Mouse (Mus musculus) lung, adult 18-20 months (tissue): ENCODE data around the gene Dnah12.

Source experiments
- DNase-seq, 2 experiments: peaks; one replicate each; pipeline ENCODE4 v3.0.0; 2022; ENCODE audit warnings: mixed read lengths in 2 of 2

Dnah12 gene

DNA sequence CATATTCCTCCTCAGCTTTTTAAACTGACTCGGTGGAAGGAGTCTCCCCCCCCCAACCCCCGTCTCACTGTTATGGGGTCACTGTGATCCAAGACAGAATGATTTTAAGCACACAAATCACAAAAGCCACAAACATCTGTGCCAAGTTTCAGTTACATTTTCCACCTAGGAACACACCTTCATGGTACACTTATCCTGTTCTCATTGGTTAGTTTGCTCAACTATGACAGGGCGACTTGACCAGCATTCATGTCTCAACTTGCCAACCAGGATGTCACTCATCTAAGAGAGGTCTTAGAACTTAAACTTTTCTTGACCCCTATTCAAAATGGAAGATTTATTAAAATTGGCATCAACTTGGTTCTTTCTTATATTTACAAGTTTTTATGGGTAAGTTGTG lies 31.8 kb downstream of the Dnah12 start:
- DNase-seq: no peak

DNA sequence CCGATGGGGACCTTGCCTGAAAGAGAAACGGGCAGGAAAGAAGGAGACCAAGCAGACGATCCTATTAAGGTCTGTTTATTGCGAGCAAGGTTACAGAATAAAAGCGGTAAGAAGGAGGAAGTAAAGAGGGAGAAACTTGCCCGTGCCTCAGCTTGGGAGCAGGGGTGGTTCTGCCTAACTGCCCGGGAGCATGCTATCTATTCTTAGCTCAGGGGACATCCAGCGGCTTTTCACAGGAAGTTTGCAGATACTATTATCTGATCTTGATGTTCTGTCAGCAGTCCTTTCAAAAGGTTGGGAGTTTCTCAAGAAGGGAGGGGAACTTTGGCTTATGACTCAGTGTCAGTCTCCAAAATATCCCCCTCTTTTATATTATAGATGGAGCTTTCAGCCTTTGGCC lies 65.5 kb downstream of the Dnah12 start:
- peak; percentile 4 to 7 for DNase-seq

DNA sequence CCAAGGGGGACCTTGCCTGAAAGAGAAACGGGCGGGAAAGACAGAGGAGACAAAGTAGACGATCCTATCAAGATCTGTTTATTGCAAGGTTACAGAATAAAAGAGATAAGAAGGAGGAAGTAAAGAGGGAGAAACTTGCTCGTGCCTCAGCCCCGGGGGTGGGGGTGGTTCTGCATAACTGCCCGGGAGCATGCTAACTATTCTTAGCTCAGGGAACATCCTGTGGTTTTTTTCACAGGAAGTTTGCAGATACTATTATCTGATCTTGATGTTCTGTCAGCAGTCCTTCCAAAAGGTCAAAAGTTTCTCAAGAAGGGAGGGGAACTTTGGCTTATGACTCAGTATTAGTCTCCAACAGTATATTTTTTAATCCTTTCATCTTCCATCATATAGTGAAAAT lies 71.8 kb downstream of the Dnah12 start:
- peak; percentile 9 to 14 for DNase-seq

DNA sequence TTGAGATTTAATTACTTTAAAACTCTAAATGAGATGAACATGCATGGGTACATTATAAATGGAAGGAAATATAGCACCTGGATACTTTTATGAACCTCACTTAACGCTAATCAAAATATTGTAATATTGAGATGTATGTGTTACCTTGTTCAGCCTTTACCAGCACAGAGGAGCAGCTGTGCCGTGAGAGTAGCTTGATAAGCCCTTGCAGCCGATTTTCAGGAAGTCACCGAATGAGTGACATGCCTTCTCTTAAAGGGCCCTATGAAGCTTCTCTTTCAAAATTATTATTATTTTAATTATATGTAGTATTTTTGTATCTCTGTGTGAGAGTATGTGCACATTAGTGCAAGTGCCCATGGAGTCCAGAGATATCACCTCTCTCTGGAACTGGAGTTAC lies 75.1 kb downstream of the Dnah12 start:
- DNase-seq: no peak

DNA sequence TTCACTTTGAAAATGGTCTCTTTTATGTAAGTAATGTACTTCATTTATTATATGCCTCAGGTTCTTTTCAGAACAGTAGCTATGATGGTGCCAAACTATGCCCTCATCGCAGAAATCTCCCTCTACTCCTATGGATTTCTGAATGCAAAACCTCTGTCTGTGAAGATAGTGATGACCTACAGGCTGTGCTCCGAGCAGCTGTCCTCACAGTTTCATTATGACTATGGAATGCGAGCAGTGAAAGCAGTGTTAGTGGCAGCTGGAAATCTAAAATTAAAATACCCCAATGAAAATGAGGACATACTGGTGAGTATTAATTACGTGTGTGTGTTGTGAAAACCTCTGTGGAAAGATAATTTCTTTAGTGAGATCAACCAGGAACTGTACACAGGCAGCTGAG lies 80.5 kb downstream of the Dnah12 start:
- no peak for DNase-seq

DNA sequence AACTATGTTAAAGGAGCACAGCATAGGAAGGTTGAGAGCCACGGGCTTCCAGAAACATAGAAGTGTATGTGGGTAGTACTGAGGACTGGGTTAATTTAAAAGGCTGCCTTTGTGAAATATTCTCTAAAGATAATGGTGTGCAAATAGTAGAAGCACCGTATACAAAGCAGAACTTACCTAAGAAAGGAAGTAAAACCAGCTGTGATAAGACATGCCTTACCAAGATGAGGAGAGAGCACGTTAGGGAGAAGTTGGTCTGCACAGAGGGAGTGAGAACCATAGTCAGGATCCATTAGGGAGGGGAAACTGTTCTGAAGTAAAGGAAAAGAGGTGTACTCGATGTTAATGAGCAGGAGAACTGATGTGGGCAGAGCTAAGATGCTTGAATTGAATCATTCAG lies 90.7 kb downstream of the Dnah12 start:
- no peak for DNase-seq

DNA sequence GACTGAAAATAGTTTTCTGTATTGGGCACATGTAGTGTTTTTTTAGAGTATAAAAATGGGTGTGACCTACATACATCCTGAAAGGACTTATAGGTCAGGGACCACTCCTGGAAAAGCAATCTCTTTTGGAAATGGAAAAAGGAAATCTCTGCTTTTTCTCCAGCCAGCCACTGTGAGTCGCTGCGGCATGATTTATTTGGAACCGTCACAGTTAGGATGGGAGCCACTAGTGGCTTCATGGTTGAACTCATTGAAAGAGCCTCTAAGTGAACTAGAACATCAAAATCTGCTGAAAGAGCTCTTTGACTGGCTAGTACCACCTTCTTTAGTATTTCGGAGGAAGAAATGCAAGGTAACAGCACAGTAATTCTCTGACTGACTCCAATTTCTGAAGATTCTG lies 92.6 kb downstream of the Dnah12 start:
- DNase-seq: no peak

DNA sequence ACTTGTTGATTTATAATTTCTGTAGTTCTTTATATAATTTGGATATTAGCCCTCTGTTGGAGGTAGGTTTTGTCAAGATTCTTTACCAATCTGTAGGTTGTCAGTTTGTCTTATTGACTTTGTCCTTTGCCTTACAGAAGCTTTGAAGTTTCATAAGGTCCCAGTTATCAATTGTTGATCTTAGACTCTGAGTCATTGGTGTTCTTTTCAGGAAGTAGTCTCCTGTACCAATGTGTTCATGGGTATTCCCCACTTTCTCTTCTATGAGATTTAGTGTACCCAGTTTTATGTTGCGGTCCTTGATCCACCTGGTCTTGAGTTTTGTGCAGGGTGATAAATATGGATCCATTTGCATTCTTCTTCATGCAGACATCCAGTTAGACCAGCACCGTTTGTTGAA lies 101.4 kb downstream of the Dnah12 start:
- DNase-seq: no peak

DNA sequence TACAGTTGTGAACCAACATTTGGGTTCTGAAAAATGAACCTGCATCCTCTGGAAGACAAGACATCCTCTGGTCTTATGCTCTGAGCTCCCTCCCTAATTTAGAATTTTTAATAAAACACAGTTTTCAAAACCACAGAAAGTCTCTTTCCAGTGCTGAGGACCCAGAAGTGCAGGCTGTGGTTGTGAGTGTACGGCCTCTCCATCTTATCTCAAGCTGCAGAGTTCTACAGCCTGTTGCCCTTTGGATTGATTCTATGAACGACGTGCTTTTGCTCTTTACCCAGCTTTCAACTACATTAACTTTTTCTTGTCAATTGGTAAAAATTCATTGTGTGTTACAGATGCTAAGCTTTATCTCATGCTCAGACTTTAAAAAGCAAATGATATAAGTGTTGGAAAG lies 105.3 kb downstream of the Dnah12 start:
- DNase-seq: no peak

DNA sequence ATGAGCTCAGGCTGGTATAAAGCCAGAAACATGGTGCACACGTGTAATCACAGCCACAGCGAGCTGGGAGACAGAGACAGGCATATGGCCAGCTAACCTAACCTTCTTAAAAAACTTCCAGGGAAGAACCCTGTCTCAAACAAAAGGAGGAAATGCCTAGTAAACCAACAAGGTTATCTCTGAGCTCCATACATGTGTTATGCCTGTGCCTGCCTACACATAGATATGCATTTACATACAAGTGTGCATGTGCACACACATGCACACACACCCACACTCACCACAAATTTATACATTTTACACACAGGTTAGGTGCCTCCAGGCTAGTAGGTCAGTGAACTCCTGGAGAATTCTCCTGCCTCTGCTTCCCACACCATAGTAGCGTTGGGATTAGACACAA lies 106.2 kb downstream of the Dnah12 start:
- DNase-seq: no peak

DNA sequence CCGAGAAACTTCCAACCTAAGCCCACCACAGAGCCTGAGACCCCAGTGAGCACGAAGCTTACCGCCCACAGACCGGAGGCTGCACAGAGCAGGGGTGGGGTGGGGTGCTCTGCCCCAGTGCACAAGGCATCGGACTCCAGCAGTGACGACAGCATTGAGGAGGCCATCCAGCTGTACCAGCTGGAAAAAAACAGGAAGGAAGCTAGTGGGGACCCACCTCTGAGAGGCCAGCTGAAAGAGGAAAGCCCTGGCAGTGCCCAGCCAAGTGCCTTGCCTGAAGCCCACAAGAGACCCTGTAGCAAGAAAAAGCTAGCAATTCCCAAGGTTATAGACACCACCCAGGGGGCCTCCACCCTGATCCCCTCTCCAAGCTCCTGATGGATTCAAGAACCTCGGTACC lies 112.4 kb downstream of the Dnah12 start:
- peak in 1 of 2 experiments; percentile 5 for DNase-seq

DNA sequence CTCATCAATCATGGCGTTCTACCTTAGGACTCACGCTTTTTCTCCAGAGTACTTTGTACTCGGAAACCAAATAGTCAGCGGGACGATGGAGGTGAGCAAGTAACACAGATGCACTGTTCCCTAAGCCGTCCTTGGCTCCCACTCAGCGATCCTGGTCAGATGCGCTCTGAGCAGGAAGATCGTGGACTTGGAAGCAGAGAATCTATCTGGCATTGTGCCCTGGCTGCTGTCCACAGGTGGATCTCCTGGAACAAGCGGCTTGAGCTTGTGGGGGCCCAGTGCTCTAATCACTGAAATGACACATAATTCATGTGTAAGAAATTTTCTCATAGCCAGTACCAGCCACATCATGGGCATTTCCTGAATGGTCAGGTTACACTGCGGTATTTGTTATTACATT lies 119.7 kb downstream of the Dnah12 start:
- DNase-seq: no peak

DNA sequence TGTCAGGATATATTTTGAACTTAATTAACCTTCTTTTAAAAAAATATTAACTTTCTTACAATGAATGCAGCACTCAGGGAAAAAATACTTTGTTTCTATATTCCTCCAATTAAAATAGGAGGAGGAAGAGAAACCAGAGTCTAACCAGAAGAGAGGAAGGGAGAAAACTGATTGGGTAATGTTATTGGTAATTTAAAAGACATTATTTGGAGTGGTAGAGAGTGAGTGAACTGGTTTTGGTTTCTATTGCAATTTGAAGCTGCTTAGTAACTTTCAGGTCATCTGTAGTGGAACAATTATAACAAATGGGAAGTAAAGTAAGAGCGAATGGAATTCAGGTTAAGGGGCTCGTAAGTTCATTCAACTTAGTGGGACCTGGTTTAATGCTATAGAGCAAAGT lies 120.8 kb downstream of the Dnah12 start:
- DNase-seq: no peak

DNA sequence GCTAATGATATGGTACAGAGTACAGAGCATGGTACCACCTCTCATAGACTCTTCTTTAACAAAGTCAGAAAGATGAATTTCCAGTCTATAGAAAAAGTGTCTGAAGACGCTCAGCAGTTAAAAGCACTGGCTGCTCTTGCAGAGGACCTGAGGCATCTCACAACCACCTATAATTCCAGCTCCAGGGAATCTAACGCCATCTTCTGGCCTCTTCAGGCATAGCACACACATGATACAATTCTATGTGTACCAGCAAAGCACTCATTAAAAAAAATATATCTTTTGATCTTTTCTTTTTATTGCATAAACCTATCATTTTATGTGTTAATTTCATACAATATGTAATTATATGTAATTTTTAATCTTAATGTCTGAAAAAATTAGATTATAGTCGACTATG lies 121.8 kb downstream of the Dnah12 start:
- DNase-seq: no peak

DNA sequence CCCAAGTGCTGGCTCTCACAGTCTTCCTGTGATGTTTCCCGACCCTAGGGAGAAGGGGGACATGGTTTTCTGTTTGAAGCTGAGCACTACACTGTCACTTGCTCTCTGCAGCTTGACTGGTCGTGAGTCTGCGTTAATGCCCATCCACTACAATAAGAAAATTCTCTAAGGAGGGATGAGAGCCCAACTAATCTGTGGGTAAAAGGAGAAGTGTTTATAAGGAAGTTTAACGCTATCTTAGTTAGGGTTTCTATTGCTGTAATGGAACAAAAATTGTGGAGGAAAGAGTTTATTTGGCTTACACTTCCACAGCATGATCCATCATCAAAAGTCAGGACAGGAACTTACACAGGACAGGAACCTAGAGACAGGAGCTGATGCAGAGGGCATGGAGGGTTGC lies 123.7 kb downstream of the Dnah12 start:
- DNase-seq: no peak

DNA sequence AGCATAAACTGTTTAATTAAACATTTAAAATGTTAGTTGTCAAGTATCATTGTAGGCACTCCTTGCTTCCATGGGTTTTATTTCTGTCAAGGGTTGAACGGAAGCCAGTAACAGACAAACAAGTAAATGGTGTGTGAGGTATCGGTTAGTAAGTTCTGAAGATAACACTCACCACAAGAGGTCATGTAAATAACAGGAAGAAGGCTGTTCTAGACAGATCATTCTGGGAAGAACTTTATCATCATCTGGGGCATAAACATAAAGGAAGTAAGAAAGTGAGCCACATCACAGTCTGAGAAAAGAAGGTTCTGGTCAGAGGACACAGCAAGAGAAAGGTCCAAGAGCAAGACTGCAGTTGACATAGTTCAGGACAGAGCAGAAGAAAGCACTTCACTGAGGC lies 132.9 kb downstream of the Dnah12 start:
- DNase-seq: no peak

DNA sequence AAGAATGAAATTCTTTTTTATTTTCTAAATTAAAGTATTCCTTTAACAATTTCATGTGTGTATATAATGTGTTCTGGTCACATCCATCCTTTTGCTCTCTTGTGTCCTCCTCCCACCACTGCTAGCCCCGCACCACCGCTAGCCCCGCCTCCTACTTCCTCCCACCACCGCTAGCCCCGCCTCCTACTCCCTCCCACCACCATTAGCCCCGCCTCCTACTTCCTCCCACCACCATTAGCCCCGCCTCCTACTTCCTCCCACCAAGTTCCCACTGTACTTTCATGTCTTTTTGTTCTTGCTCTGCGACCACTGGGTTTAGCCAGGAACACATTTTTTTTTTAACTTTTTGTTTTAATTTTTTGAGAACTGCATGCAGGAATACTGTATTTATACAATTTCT lies 160.0 kb downstream of the Dnah12 start:
- DNase-seq: no peak

DNA sequence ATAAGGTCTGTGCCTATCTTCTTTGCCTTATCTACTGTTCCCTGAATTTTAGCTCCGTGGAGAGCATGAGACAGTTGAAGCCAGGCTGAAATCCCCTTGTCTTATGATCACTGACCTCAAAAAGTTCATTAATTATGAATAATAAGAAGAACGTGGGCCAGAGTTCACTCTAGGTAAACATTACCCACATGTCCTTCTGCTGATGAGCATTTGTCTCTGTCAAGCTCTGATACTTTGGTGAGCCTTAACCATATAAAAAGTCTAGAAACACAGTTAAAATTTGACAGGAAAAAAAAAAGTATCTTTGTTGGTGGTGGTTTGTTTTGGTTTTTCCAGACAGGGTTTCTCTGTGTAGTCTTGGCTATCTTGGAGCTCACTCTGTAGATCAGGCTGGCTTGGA lies 161.0 kb downstream of the Dnah12 start:
- no peak for DNase-seq

DNA sequence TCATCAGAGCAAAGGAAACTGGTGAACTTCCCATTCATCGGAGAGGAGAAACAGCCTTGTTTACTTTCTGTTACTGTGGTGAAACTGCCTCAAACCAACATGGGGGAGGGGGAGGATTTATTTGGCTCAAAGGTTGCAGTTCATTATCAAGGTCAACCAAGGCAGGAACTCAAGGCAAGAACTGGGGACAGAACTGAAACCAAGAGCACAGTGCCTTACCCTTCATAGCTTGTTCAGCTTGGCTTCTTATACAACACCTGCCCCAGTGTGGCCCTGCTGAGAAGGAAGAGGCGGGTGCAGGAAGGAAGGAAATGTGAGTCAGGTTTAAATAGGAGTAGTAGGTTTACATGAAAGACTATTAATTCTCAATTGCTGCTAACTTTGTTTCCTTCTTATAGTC lies 165.3 kb downstream of the Dnah12 start:
- DNase-seq: peak; percentile 20 to 30

DNA sequence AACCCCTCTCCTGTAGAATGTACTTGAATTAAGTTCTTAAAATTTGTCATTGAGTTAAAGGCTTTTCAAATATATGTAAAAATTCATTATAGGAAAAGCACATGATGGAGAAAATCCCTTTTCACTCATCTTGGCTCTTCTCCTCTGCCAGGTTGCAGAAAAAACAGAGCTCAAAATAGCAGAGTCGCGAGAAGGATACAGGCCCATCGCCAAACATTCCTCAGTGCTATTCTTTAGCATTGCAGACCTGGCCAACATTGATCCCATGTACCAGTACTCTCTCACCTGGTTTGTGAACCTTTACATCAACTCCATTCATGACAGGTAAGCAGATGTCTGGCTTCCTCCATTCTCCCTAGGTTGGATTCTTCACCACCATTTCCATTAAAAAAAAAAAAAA lies 165.9 kb downstream of the Dnah12 start:
- no peak for DNase-seq

DNA sequence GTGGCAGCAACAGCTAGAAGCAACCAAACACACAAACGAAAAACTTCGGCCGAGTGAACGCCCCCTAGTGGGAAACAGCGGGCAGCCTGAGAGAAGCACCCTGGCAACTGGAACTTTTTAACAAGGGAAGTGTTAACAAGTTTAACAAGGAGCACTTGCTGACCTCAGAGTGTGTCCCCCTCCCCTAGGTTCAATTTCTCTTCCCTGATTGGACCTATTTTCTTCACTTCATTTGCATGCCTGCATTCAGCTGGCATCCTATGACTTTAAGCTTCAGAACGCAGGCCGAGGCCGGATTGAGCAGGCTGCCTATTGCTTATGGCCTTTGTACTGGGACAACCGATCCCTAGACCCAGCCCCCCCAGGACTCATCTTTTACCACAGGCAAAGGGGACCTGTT lies 174.3 kb downstream of the Dnah12 start:
- DNase-seq: no peak

DNA sequence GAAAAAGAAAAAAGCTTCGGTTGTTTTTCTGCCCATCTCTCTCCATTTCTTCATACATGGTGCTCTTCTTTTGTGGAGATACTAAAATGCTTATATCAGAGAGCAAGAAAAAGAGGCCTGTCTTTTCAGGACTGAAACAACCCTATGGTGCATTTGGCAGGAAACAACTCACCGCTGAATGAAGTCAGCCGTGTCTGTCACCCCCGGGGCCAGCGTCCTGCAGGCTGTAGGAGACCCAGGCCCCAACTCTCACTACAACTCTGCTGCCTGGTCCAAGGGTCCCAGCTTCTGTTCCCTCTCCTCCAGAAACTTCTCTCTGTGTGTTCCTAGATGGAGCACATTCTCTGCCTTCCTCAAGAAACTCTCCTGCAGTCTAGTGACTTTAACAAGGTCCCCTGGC lies 175.2 kb downstream of the Dnah12 start:
- DNase-seq: no peak

DNA sequence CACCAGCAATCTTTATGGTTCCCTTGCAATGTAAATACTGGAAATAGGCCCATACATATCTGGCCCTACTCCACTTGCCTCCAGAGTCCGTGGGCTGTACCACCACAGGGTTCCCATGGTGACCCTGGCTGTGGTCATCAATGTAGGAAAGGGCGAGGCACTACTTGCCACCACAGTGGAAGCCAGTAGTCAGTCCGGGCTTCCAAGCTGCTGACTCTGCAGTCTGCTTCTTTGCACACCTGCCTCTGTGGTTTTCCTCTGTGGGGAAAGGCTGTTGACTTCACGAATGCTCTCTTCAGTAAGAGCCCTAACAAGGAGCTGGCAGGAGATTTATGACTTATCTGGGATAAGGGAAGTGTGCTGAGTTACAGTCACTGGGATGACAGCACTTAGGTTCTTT lies 185.7 kb downstream of the Dnah12 start:
- peak in 1 of 2 experiments; percentile 1 for DNase-seq

DNA sequence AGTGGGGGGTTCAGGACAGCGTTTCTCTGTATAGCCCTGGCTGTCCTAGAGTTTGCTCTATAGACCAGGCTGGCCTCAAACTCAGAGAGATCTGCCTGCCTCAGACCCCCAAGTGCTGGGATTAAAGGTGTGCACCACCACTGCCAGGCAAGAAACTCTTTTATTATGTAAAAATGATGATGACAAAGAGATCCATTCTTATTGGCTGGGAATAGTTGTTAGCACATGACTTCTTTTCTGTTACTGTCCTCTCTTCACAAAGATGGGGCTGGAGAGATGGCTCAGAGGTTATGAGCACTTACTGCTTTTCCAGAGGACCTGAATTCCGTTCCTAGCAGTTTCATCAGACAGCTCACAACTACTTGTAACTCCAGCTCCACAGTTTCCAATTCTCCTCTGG lies 186.9 kb downstream of the Dnah12 start:
- DNase-seq: no peak

DNA sequence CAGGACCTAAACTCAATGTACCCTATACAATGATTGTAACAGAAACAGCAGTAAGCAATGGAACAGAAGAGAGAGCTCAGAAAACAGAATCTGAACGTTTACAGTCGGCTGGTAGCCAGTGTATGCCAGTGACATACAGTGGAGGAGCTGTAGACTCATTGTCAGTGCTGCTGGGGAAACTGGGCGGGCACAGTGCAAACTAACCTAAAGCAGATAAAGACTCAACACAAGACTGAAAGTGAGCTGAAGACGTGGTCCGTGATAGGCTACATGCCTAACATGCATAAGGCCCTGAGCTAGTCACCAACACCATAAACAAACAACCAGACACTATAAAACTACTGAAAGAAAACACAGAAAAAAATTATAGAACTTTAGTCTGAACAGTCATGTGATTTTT lies 188.6 kb downstream of the Dnah12 start:
- no peak for DNase-seq

DNA sequence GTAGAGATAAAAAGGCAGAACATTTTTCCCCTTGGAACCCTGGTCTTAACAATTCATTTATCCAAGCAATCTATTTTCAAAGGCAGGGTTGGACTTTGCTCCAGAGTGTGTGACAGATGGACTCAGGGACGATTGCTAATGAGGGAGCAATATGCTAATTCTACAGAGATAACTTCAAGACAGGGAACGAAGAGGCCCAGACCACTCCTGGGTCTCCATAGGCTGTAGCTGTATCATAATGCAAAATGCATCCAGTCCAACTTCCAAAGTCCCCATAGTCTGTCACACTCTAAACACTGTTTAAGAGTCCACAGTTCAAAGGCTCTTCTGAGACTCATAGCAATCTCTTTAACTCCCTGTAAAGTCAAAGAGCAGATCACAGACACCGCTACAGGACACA lies 194.2 kb downstream of the Dnah12 start:
- DNase-seq: no peak
